ENCODE assay signal across 9 mouse cellular contexts in the genomic region with DNA sequence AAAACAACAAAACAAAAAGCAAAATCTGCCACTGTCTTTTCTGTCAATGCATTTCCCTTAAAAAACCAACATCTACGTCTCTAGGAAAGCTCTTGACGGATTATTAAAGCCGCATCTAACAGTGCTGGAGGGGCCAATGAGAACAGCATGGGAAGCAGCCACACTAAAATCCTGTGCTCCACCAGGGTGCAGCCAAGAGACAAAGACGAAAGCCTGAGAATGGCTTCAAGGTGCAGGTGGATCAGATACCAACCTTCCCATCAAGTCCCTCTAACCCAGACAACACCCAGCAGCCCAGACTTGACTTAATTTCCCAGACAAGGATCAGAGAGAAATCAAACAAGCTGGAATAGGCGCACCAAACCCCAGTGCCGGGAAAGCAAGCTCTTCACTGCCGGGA. TPM values are rescaled to one million over a fixed set of nuclear protein-coding genes. Genes with fewer than 3 reads are reported as not detected.
A peak's percentile ranks its signal among the peaks of the same experiment; 100 is the strongest.
DNase-seq lines count a peak whose midpoint lies in the region; ATAC-seq lines count a peak whose summit lies in the region.
"Had no signal": no experiment of that assay in that cellular context is flagged by ENCODE, and none has a peak within 500 bp of the region (broad histone marks: within the 10 kb centered on the region; RNA-seq: fewer than 3 reads in every experiment).

No protein-coding gene starts in this region.

- no peaks in the 10 kb centered on the region for H3K4me1 ChIP-seq in embryonic facial prominence, embryonic 14.5 days (ENCODE audit: control insufficient read depth, insufficient read depth, low read length)
- H3K4me1 ChIP-seq in midbrain, embryonic 15.5 days: 0 out of 2 replicates have a peak, but pooled peaks cover 4% of the 10 kb centered on the region

- no peak overlapping the region for H3K27ac ChIP-seq in embryonic facial prominence, embryonic 14.5 days (replicated peaks; ENCODE audit: low read depth, low read length)
- H3K27ac ChIP-seq in midbrain, embryonic 15.5 days: peak overlapping the region; percentile 36; the same call in 1 of the 2 replicates
- H3K27ac ChIP-seq: liver, embryonic 15.5 days had no signal

- no peaks in the 10 kb centered on the region for H3K9me3 ChIP-seq in embryonic facial prominence, embryonic 14.5 days (ENCODE audit: control insufficient read depth, low read length)
- no peaks in the 10 kb centered on the region for H3K9me3 ChIP-seq in midbrain, embryonic 15.5 days
- H3K9me3 ChIP-seq: liver, embryonic 15.5 days had no signal

- no peak overlapping the region for H3K4me2 ChIP-seq in embryonic facial prominence, embryonic 14.5 days (ENCODE audit: low read depth, low read length)
- H3K4me2 ChIP-seq in midbrain, embryonic 15.5 days: no peak overlapping the region
- H3K4me2 ChIP-seq: liver, embryonic 15.5 days had no signal

- H3K4me3 ChIP-seq in embryonic facial prominence, embryonic 14.5 days (ENCODE audit: low read depth, low read length): no peak overlapping the region
- no peak overlapping the region for H3K4me3 ChIP-seq in midbrain, embryonic 15.5 days
- H3K4me3 ChIP-seq: liver, embryonic 15.5 days had no signal

- WGBS in embryonic facial prominence, embryonic 14.5 days: 51% methylated on average over 7 of the region's 7 CpGs
- WGBS in midbrain, embryonic 15.5 days: 51% methylated on average over 7 of the region's 7 CpGs

- H3K27me3 ChIP-seq in embryonic facial prominence, embryonic 14.5 days (replicated peaks; ENCODE audit: control insufficient read depth, insufficient read depth, low read length): no peaks in the 10 kb centered on the region
- no peaks in the 10 kb centered on the region for H3K27me3 ChIP-seq in midbrain, embryonic 15.5 days (replicated peaks)
- H3K27me3 ChIP-seq: liver, embryonic 15.5 days had no signal

- DNase-seq in adrenal gland, postnatal 14 days: peak; percentile 46
- no peak for DNase-seq in adrenal gland, adult 8-10 months
- DNase-seq in layer of hippocampus, adult 11-12 months (ENCODE audit: low spot score): peak; percentile 22
- DNase-seq in layer of hippocampus, postnatal 36 days: no peak
- DNase-seq in embryonic facial prominence, embryonic 14.5 days (ENCODE audit: low spot score): peak; percentile 34
- DNase-seq in natural killer cell, adult 2 months (ENCODE audit: low spot score in 2 of 2): no peak
- no peak for DNase-seq in ovary, postnatal 14 days (ENCODE audit: low spot score)

- peak; percentile 58; the same call in 1 of the 2 replicates for ATAC-seq in embryonic facial prominence, embryonic 14.5 days (ENCODE audit: low read depth)
- peak; percentile 74 for ATAC-seq in midbrain, embryonic 15.5 days (replicated peaks)

- H3K36me3 ChIP-seq in embryonic facial prominence, embryonic 14.5 days (ENCODE audit: control insufficient read depth, insufficient read depth, low read length): no peaks in the 10 kb centered on the region
- no peaks in the 10 kb centered on the region for H3K36me3 ChIP-seq in midbrain, embryonic 15.5 days (replicated peaks)

- H3K9ac ChIP-seq in embryonic facial prominence, embryonic 14.5 days (ENCODE audit: low read depth, low read length): no peak overlapping the region
- H3K9ac ChIP-seq in midbrain, embryonic 15.5 days: no peak overlapping the region
- H3K9ac ChIP-seq: liver, embryonic 15.5 days had no signal

RNA-seq across cellular contexts. Expression of a gene that starts 26.2 kb away (rescaled TPM):
- 102 and 113 TPM in 2 replicates for total RNA-seq in adrenal gland, postnatal 14 days (2021)
- total RNA-seq in adrenal gland, adult 8-10 months (2022): 100 to 1,000 TPM in 1 of 4 experiments, 10 to 100 TPM in 3; 84.3 to 114 (median 91.1) TPM
- total RNA-seq in layer of hippocampus, postnatal 36 days (2021): 10 to 100 TPM; 24.8 to 27.8 TPM
- polyA plus RNA-seq in embryonic facial prominence, embryonic 14.5 days (2014; fragmentation: Nextera tagmentation; extraction: Ambion mirVana): 116 and 129 TPM in 2 replicates
- 48.3 and 49.2 TPM in 2 replicates for polyA plus RNA-seq in midbrain, embryonic 15.5 days (2015; fragmentation: Nextera tagmentation; extraction: Ambion mirVana)

Comparison
In these comparisons a context has a peak if more than half of its experiments do, and no peak if none do; other contexts are left out.
1. DNase-seq: peak in adrenal gland, postnatal 14 days (single experiment), layer of hippocampus, adult 11-12 months (single experiment) and embryonic facial prominence, embryonic 14.5 days (single experiment); none in adrenal gland, adult 8-10 months (single experiment), layer of hippocampus, postnatal 36 days (0 of 2), natural killer cell, adult 2 months (0 of 2) and ovary, postnatal 14 days (single experiment).